Mouse (Mus musculus) midbrain, postnatal 0 days (tissue): ENCODE results near the gene Bmpr1a. TPM values are rescaled to one million over a fixed set of nuclear protein-coding genes. Genes with fewer than 3 reads are reported as not detected.
A peak's percentile ranks its signal among the peaks of the same experiment; 100 is the strongest.

Experiments used
- ATAC-seq: fragments of 200-750 bp; cut with Nextera tagmentation; 2 replicates; pipeline ENCODE4 v1.8.0; 2017; ENCODE audit warnings: moderate number of reproducible peaks, mild to moderate bottlenecking, moderate TSS enrichment, moderate library complexity; ENCODE audit not compliant: low FRiP score
- DNase-seq: peaks from one replicate; pipeline ENCODE4 v3.0.0-alpha.2; 2015; ENCODE audit warnings: low spot score
- H3K27ac ChIP-seq: fragments of 300-500 bp; sonication (generic); 2 replicates; pipeline ENCODE4 v1.5.1; 2014; ENCODE audit warnings: low read depth, mild to moderate bottlenecking, low read length, mixed read lengths
- H3K27me3 ChIP-seq: fragments of 300-500 bp; sonication (generic); 2 replicates; pipeline ENCODE4 v1.6.1; 2014; ENCODE audit warnings: low read length, control low read depth, mixed read lengths; ENCODE audit not compliant: insufficient read depth
- H3K36me3 ChIP-seq: fragments of 300-500 bp; sonication (generic); 2 replicates; pipeline ENCODE4 v1.6.1; 2014; ENCODE audit warnings: low read length, control low read depth, mixed read lengths; ENCODE audit not compliant: insufficient read depth
- H3K4me1 ChIP-seq: fragments of 300-500 bp; sonication (generic); 2 replicates; pipeline ENCODE4 v1.6.1; 2014; ENCODE audit warnings: mild to moderate bottlenecking, control low read depth, antibody characterized with exemption, low read length, mixed read lengths; ENCODE audit not compliant: insufficient read depth
- H3K4me2 ChIP-seq: fragments of 300-500 bp; sonication (generic); 2 replicates; pipeline ENCODE4 v1.6.1; 2014; ENCODE audit warnings: low read depth, mild to moderate bottlenecking, low read length, mixed read lengths; ENCODE audit not compliant: poor library complexity, severe bottlenecking
- H3K4me3 ChIP-seq: fragments of 300-500 bp; sonication (generic); 2 replicates; pipeline ENCODE4 v1.5.1; 2014; ENCODE audit warnings: low read depth, mild to moderate bottlenecking, low read length, moderate library complexity
- H3K9ac ChIP-seq: fragments of 300-500 bp; sonication (generic); replicated peaks from 2 replicates; pipeline ENCODE4 v1.6.1; 2014; ENCODE audit warnings: mild to moderate bottlenecking, low read length, moderate library complexity, mixed read lengths; ENCODE audit not compliant: poor library complexity, severe bottlenecking
- H3K9me3 ChIP-seq: fragments of 300-500 bp; sonication (generic); 2 replicates; pipeline ENCODE4 v1.6.1; 2016; ENCODE audit warnings: low read length, control low read depth
- CTCF ChIP-seq: IDR thresholded peaks from 2 replicates; pipeline ENCODE4 v1.5.1; 2016; ENCODE audit warnings: antibody characterized with exemption, mild to moderate bottlenecking
- WGBS: fragments of 180-500 bp; shearing (Covaris S2); extraction: QIAGEN DNeasy Blood & Tissue Kit; methylation state at CpG from one replicate; pipeline ENCODE4 v1.1.7; 2014; 5-methylcytosine and 5-hydroxymethylcytosine counted together
- polyA plus RNA-seq: library from polyadenylated mRNA; unstranded; fragments of >200 nt; fragmentation: Nextera tagmentation; extraction: Ambion mirVana; gene quantifications from 2 replicates; pipeline ENCODE4 v1.2.1, GENCODE M21; 2015
- total RNA-seq: library from RNA; depleted of rRNA; stranded (reverse); fragments of >200 nt; gene quantifications from 2 replicates; pipeline ENCODE4 v1.2.3, GENCODE M21; 2014

Gene Bmpr1a
- total and polyA plus RNA-seq, 2 experiments from 2014 or later: 14.0 to 42.5 TPM

DNA sequence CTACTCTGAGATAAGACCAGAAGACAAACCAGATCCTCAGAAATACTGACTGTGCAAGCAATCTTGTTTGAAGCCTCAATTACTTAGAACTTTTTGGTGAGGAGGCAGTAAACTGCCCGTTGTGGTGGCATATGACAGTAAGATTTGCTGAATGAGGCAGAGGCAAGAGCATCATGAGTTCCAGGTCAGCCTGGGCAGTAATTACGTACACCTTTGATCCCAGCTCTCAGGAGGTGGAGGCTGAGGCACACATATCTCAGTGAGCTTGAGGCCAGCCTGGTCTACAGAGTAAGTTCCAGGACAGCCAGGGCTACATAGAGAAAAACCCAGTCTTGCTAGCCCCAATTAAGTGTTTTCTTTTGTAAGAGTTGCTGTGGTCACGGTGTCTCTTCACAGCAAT lies 48.9 kb downstream of the Bmpr1a start:
- no peak for TF ChIP-seq CTCF
- no peak for DNase-seq
- no peak overlapping the region for H3K4me3 ChIP-seq
- ATAC-seq: no peak
- no peaks in the 10 kb centered on the region for H3K9me3 ChIP-seq
- no peaks in the 10 kb centered on the region for H3K4me1 ChIP-seq
- 50% methylated on average over 3 of the region's 3 CpGs for WGBS
- H3K9ac ChIP-seq: no peak overlapping the region
- H3K27ac ChIP-seq: peak overlapping the region; percentile 34
- H3K4me2 ChIP-seq: no peak overlapping the region
- no peaks in the 10 kb centered on the region for H3K36me3 ChIP-seq
- H3K27me3 ChIP-seq: no peaks in the 10 kb centered on the region

DNA sequence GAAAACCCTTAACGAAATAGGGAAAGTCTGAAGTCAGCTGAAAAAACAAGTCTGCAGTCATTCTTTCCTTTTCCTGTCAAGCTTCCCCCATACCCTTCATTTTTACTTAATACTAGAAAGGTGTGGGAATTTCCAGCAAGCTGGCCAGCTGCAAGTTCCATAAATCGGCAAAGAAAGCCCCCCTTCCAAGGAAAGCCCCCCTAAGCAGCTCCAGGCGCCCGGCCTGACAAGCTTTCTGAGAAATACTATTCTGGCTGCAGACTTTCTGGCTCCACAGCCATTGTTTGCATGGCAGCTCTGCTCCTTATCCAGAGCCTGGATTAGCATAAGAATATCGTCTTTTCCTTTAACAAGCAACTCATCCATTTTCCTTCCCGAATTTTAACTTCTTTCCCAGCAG lies 49.5 kb downstream of the Bmpr1a start:
- Histone ChIP-seq H3K27me3 (no peaks in the 10 kb centered on the region), H3K4me2 (0 out of 2 replicates have a peak overlapping the region, but pooled peaks have one; percentile 2), H3K27ac (peak overlapping the region; percentile 34), H3K36me3 (no peaks in the 10 kb centered on the region), H3K9ac (0 out of 2 replicates have a peak overlapping the region, but pooled peaks have one; percentile 25), H3K9me3 (no peaks in the 10 kb centered on the region), H3K4me3 (no peak overlapping the region), H3K4me1 (no peaks in the 10 kb centered on the region)
- DNase-seq (peak; percentile 36), ATAC-seq (peak; percentile 47; the same call in 1 of the 2 replicates)
- no peak for TF ChIP-seq CTCF
- whole genome bisulfite sequencing: 3% methylated on average over 6 of the region's 6 CpGs

DNA sequence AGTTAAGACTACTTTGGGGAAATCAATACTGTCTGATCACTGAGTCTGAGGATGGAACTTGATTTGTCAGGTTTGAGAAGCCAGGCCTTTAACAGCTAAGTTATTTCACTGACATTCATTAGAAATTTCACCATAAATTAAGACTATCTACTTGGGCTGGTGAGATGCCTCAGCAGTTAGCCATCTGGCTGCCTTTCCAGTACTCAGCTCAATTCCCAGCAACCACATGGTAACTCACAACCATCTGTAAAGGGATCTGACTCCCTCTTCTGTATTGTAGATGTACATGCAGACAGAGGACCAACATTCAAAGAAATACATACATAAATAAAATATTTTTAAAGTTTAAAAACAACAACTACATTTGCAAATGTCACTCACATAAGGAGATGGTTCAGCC lies 51.3 kb downstream of the Bmpr1a start:
- no peak for ATAC-seq
- no peaks in the 10 kb centered on the region for H3K9me3 ChIP-seq
- no peak for TF ChIP-seq CTCF

DNA sequence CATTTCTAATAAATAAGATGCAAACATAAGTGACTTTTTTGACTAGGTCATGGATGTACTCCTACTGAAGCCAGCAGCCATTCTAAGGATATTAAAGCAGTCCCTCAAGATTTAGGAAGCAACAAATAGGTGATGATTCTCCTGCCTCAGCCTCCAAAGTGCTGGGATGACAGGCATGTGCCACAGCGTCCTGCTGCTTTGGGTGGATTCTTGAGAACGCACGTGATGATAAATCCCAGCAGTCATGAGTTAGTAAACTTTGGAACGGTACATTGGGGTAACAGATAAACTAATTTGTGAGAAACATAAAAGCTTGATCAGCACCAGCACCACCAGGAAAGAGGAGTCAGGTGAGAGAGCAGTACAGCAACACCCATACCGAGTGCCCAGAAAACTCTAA lies 52.7 kb downstream of the Bmpr1a start:
- no peak overlapping the region for H3K9ac ChIP-seq

More for the DNA sequence above, 51.3 kb downstream of the Bmpr1a start:
- Histone ChIP-seq H3K27ac (no peak overlapping the region), H3K4me2 (no peak overlapping the region), H3K4me1 (no peaks in the 10 kb centered on the region), H3K27me3 (no peaks in the 10 kb centered on the region), H3K36me3 (peaks cover 3% of the 10 kb centered on the region; the same call in 1 of the 2 replicates), H3K9ac (no peak overlapping the region), H3K4me3 (no peak overlapping the region)
- no peak for DNase-seq

DNA sequence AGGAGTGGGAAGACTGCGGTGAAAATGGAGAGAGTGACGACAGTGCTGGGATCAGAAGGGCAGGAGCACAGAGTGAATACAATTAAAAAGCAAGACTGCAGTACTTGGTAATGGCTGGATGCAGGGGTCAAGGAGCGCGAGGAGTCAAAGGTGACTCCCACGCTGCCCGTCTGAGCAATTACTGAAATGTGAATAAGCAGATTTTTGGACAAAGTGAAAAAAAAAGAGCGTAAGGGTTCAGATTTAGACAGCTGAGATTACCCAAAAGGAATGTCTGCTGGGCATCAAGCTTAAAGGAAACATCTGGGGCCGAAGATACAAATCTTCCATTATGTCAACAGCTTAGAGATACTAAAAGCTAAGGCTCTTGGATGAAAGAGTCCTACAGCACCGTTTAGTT lies 53.3 kb downstream of the Bmpr1a start:
- no peak for DNase-seq
- Histone ChIP-seq H3K4me2 (no peak overlapping the region), H3K9ac (no peak overlapping the region), H3K4me1 (no peaks in the 10 kb centered on the region), H3K4me3 (no peak overlapping the region), H3K9me3 (no peaks in the 10 kb centered on the region), H3K27me3 (no peaks in the 10 kb centered on the region), H3K27ac (no peak overlapping the region), H3K36me3 (peaks cover 3% of the 10 kb centered on the region; the same call in 1 of the 2 replicates)
- no peak for ATAC-seq
- whole genome bisulfite sequencing: 72% methylated on average over 9 of the region's 9 CpGs
- no peak for TF ChIP-seq CTCF

More for the DNA sequence above, 52.7 kb downstream of the Bmpr1a start:
- H3K4me3 ChIP-seq: no peak overlapping the region
- no peaks in the 10 kb centered on the region for H3K9me3 ChIP-seq
- DNase-seq (no peak), ATAC-seq (no peak)
- peaks cover 3% of the 10 kb centered on the region; the same call in 1 of the 2 replicates for H3K36me3 ChIP-seq
- WGBS: 94% methylated on average over 5 of the region's 5 CpGs
- no peak overlapping the region for H3K27ac ChIP-seq
- H3K4me1 ChIP-seq: no peaks in the 10 kb centered on the region
- H3K4me2 ChIP-seq: no peak overlapping the region
- H3K27me3 ChIP-seq: no peaks in the 10 kb centered on the region
- no peak for TF ChIP-seq CTCF

DNA sequence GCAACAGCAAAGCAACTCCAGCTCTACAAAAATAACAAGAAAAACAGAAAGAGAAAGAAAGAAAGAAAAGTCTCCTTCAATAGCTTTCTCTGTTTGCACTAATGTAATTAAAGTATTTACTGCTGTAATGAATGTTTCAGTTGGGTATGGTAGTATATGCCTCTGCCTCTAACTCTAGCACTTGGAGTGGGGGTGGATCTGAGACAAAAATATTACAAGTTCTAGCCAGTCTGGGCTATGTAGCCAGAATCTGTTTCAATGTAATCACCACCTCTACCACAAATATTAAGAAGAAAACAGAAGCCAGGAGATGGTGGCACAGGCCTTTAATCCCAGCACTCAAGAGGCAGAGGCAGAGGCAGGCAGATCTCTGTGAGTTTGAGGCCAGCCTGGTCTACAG lies 54.7 kb downstream of the Bmpr1a start:
- H3K9ac ChIP-seq: no peak overlapping the region
- no peak for DNase-seq
- no peak overlapping the region for H3K27ac ChIP-seq
- H3K27me3 ChIP-seq: no peaks in the 10 kb centered on the region
- no peaks in the 10 kb centered on the region for H3K9me3 ChIP-seq
- no peak for ATAC-seq
- H3K4me1 ChIP-seq: no peaks in the 10 kb centered on the region
- H3K36me3 ChIP-seq: peaks cover 7% of the 10 kb centered on the region; the same call in 1 of the 2 replicates
- no peak overlapping the region for H3K4me2 ChIP-seq
- no peak overlapping the region for H3K4me3 ChIP-seq
- TF ChIP-seq CTCF: no peak
